22 mouse cellular contexts compared by ENCODE assay signal in the genomic region with DNA sequence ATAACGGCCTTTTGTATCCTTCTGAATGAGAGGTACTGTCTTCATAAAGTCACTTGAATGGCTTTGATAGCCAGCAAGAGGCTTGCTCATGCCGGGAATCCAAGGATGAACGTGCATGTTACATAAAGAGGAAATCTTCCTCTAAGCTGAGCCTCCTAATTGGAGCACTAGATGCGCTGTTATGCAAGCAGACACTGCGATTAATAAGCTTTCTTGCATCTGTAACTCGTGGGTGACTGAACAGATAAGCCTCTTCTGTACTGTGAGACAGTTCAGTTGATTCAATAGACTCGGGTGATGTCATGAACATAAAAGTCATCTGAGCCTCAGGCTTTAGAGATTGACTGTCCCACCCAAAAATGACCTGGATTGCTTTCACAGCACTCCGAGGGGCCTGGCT.
DNase-seq lines count a peak whose midpoint lies in the region; ATAC-seq and TF ChIP-seq lines count a peak whose summit lies in the region.
"Had no signal": no experiment of that assay in that cellular context is flagged by ENCODE, and none has a peak within 500 bp of the region (broad histone marks: within the 10 kb centered on the region; RNA-seq: fewer than 3 reads in every experiment).

No protein-coding gene starts in this region.

- no peak overlapping the region for H3K27ac ChIP-seq in intestine, embryonic 16.5 days (ENCODE audit: low read length)
- no peak overlapping the region for H3K27ac ChIP-seq in intestine, embryonic 15.5 days
- no peak overlapping the region for H3K27ac ChIP-seq in midbrain, embryonic 14.5 days (replicated peaks; ENCODE audit: low read depth, low read length)
- H3K27ac ChIP-seq in midbrain, postnatal 0 days (ENCODE audit: low read depth, low read length) = no peak overlapping the region
- H3K27ac ChIP-seq: embryonic facial prominence, embryonic 15.5 days; forebrain, embryonic 10.5 days; heart, embryonic 13.5 days; neural tube, embryonic 15.5 days had no signal

- no peaks in the 10 kb centered on the region for H3K36me3 ChIP-seq in intestine, embryonic 16.5 days (ENCODE audit: control insufficient read depth, insufficient read depth, low read length)
- no peaks in the 10 kb centered on the region for H3K36me3 ChIP-seq in intestine, embryonic 15.5 days
- no peaks in the 10 kb centered on the region for H3K36me3 ChIP-seq in midbrain, embryonic 14.5 days (ENCODE audit: control insufficient read depth, insufficient read depth, low read length)
- H3K36me3 ChIP-seq in midbrain, postnatal 0 days (ENCODE audit: insufficient read depth, low read length) = no peaks in the 10 kb centered on the region
- H3K36me3 ChIP-seq: embryonic facial prominence, embryonic 15.5 days; forebrain, embryonic 10.5 days; heart, embryonic 13.5 days; neural tube, embryonic 15.5 days had no signal

- peak; percentile 40 for ATAC-seq in intestine, embryonic 16.5 days
- no peak for ATAC-seq in intestine, embryonic 15.5 days
- no peak for ATAC-seq in midbrain, embryonic 14.5 days (ENCODE audit: low FRiP score, low TSS enrichment)
- ATAC-seq in midbrain, postnatal 0 days (ENCODE audit: low FRiP score) = no peak
- ATAC-seq: hindbrain, postnatal 0 days; liver, postnatal 0 days had no signal

- no peaks in the 10 kb centered on the region for H3K9me3 ChIP-seq in intestine, embryonic 16.5 days (ENCODE audit: control insufficient read depth, low read length)
- H3K9me3 ChIP-seq in intestine, embryonic 15.5 days = no peaks in the 10 kb centered on the region
- no peaks in the 10 kb centered on the region for H3K9me3 ChIP-seq in midbrain, embryonic 14.5 days (ENCODE audit: control insufficient read depth, low read length)
- no peaks in the 10 kb centered on the region for H3K9me3 ChIP-seq in midbrain, postnatal 0 days (ENCODE audit: low read length)
- H3K9me3 ChIP-seq: embryonic facial prominence, embryonic 15.5 days; forebrain, embryonic 10.5 days; heart, embryonic 13.5 days; megakaryocyte, embryonic 14.5 days; neural tube, embryonic 15.5 days had no signal

- DNase-seq in midbrain, embryonic 14.5 days = peak; percentile 35
- DNase-seq in midbrain, postnatal 0 days (ENCODE audit: low spot score) = no peak
- peak; percentile 86 for DNase-seq in brain, adult 2 months (ENCODE audit: low read depth, low spot score)
- peak; percentile 61 for DNase-seq in layer of hippocampus, adult 9-11 months
- no peak for DNase-seq in cerebellum, postnatal 14 days
- no peak for DNase-seq in thymus, postnatal 0 days (ENCODE audit: low spot score)
- DNase-seq: cerebellum, adult 9-11 months; embryo, embryonic 11 days; heart, postnatal 36 days; kidney, adult 9 months; liver; liver, postnatal 0 days; lung, postnatal 14 days; thymus, postnatal 4 days had no signal

- H3K4me1 ChIP-seq in intestine, embryonic 16.5 days (ENCODE audit: control insufficient read depth, insufficient read depth, low read length) = peaks cover 8% of the 10 kb centered on the region; the same call in 1 of the 2 replicates
- peaks cover 8% of the 10 kb centered on the region; the same call in 1 of the 2 replicates for H3K4me1 ChIP-seq in intestine, embryonic 15.5 days (replicated peaks)
- 0 out of 2 replicates have a peak, but pooled peaks cover 11% of the 10 kb centered on the region for H3K4me1 ChIP-seq in midbrain, embryonic 14.5 days (ENCODE audit: control insufficient read depth, insufficient read depth, low read length)
- H3K4me1 ChIP-seq in midbrain, postnatal 0 days (ENCODE audit: insufficient read depth, low read length) = no peaks in the 10 kb centered on the region; the same call in 1 of the 2 replicates

- H3K27me3 ChIP-seq in intestine, embryonic 16.5 days (replicated peaks; ENCODE audit: control insufficient read depth, insufficient read depth, low read length) = no peaks in the 10 kb centered on the region; the same call in 1 of the 2 replicates
- peaks cover 14% of the 10 kb centered on the region; the same call in 1 of the 2 replicates for H3K27me3 ChIP-seq in intestine, embryonic 15.5 days (replicated peaks)
- peaks cover 39% of the 10 kb centered on the region for H3K27me3 ChIP-seq in midbrain, embryonic 14.5 days (ENCODE audit: control insufficient read depth, insufficient read depth, low read length)
- peaks cover 3% of the 10 kb centered on the region; the same call in 1 of the 2 replicates for H3K27me3 ChIP-seq in midbrain, postnatal 0 days (ENCODE audit: insufficient read depth, low read length)

- no peak overlapping the region for H3K4me2 ChIP-seq in intestine, embryonic 16.5 days (ENCODE audit: low read depth, low read length)
- no peak overlapping the region for H3K4me2 ChIP-seq in intestine, embryonic 15.5 days (replicated peaks)
- H3K4me2 ChIP-seq in midbrain, embryonic 14.5 days (ENCODE audit: low read length) = no peak overlapping the region
- H3K4me2 ChIP-seq in midbrain, postnatal 0 days (ENCODE audit: low read depth, low read length, poor library complexity, severe bottlenecking) = no peak overlapping the region
- H3K4me2 ChIP-seq: embryonic facial prominence, embryonic 15.5 days; heart, embryonic 13.5 days; neural tube, embryonic 15.5 days had no signal

- H3K4me3 ChIP-seq in intestine, embryonic 16.5 days (ENCODE audit: low read length) = no peak overlapping the region
- no peak overlapping the region for H3K4me3 ChIP-seq in intestine, embryonic 15.5 days (replicated peaks)
- no peak overlapping the region for H3K4me3 ChIP-seq in midbrain, embryonic 14.5 days (replicated peaks; ENCODE audit: low read depth, low read length)
- H3K4me3 ChIP-seq in midbrain, postnatal 0 days (ENCODE audit: low read depth, low read length) = no peak overlapping the region
- H3K4me3 ChIP-seq: embryonic facial prominence, embryonic 15.5 days; forebrain, embryonic 10.5 days; heart, embryonic 13.5 days; megakaryocyte, embryonic 14.5 days; neural tube, embryonic 15.5 days had no signal

- no peak for TF ChIP-seq CTCF in midbrain, postnatal 0 days (IDR thresholded peaks at IDR 0.05)

- no peak overlapping the region for H3K9ac ChIP-seq in intestine, embryonic 16.5 days (ENCODE audit: low read depth, low read length)
- H3K9ac ChIP-seq in intestine, embryonic 15.5 days = no peak overlapping the region
- no peak overlapping the region for H3K9ac ChIP-seq in midbrain, embryonic 14.5 days (replicated peaks; ENCODE audit: low read length)
- no peak overlapping the region for H3K9ac ChIP-seq in midbrain, postnatal 0 days (replicated peaks; ENCODE audit: low read length, poor library complexity, severe bottlenecking)
- H3K9ac ChIP-seq: embryonic facial prominence, embryonic 15.5 days; heart, embryonic 13.5 days; liver, postnatal 0 days; neural tube, embryonic 15.5 days had no signal

- 65% methylated on average over 8 of the region's 8 CpGs for WGBS in intestine, embryonic 16.5 days
- 64% methylated on average over 8 of the region's 8 CpGs for WGBS in intestine, embryonic 15.5 days
- WGBS in midbrain, embryonic 14.5 days = 46% methylated on average over 8 of the region's 8 CpGs
- 44% methylated on average over 8 of the region's 8 CpGs for WGBS in midbrain, postnatal 0 days

Comparison
In these comparisons a context has a peak if more than half of its experiments do, and no peak if none do; other contexts are left out.
1. DNase-seq: peak in midbrain, embryonic 14.5 days (single experiment), brain, adult 2 months (single experiment) and layer of hippocampus, adult 9-11 months (single experiment); none in midbrain, postnatal 0 days (single experiment), cerebellum, postnatal 14 days (0 of 2) and thymus, postnatal 0 days (single experiment).